Mouse (Mus musculus): ENCODE measurements around the gene Cyp1a1. TPM values are rescaled to one million over a fixed set of nuclear protein-coding genes. Genes with fewer than 3 reads are reported as not detected.
A peak's percentile ranks its signal among the peaks of the same experiment; 100 is the strongest.

Cyp1a1 gene
- under 1 TPM; 0.15 to 0.39 TPM for total RNA-seq (2021)
- long read RNA-seq, experiment 1 = 0 reads
- long read RNA-seq, experiment 2 = 0 reads

DNA sequence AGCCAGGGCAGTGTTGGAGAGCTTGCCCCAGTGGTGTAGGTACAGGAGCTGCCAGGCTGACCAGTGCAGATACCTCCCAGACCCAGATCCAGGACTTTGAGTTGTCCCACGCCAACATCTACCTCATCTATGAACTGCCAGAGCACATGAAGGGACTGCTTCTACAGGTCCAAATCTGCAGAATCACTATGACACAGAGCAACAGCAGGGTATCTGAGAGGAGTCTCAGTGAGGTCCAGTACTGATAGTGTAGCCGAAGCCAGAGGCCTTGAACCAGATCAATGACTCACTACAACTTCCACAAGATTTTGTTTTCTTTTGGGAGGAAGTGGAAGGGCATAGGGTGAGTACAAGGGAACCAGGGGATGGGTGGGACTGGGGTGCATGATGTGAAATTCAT is at the start of gene Cyp1a1:
TSS of gene Cyp1a1 (plus strand) at position 178 of the 400 bp plus-strand sequence.
- DNase-seq = no peak

- peak; percentile 50 to 68 for DNase-seq
Measured at GRCm38 (mm10) chr9:57638651-57639459, 48.9 kb upstream of the Cyp1a1 start.

- no peak for DNase-seq
Measured at GRCm38 (mm10) chr9:57639661-57640328, 47.9 kb upstream of the Cyp1a1 start.

DNA sequence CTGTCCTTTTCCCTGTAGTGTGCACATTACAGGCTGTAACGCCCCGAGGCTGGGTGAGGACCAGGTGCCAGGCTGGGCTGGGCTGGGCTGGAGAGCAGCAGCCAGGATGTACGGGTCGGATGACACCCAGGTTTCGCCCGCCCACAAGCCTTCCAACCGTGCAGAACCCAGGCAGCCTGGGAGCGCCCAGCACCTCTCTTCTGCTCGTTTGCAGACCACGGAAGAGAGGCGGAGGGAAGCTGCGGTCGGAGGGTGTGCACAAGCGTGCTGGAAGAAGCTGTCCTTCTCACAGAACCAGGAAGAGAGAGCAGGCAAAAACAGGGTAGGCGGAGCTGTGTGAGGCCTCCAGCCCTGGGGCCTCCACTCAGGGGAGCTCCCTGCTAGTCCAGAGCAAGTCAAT is 47.3 kb upstream of the Cyp1a1 start:
- peak; percentile 75 to 91 for DNase-seq

GRCm38 (mm10) chr9:57641022-57641421 is 46.7 kb upstream of the Cyp1a1 start:
- no peak for DNase-seq

DNA sequence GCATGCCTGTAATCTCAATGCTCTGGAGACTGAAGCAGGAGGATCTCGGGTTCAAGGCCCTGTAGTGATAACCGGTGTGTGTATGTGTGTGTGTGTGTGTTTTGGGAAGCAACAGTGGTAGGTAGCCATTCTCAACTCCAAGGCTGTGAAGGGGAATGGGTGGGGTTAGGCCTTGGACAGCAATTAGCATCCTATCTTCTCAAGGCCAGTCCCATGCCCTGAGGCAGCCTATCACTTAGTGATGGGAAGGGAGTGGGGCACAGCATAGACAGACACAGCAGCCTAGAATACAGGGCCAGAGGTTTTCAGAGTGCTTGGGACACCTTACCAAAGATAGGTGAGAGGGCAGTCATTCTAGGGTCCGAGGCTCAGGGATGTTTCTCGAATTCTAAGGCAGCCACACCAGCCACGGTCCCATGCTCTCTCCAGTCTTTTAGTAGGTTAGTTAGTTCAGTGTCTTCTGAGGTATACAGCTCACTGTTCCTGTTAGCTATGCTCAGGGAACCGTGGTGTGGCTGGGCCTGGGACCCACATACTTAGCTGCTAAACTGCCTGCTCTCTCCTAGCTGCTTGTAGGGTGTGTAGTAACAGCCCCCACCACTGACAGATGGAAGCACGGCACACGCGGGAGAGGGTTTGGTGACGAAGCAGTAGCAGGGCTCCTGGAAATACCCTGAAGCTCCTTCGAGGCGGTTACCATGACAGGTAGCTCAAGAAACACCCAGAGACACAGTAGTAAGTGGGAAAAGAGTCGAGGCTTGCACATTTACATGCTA is 45.8 kb upstream of the Cyp1a1 start:
- DNase-seq = no peak

DNA sequence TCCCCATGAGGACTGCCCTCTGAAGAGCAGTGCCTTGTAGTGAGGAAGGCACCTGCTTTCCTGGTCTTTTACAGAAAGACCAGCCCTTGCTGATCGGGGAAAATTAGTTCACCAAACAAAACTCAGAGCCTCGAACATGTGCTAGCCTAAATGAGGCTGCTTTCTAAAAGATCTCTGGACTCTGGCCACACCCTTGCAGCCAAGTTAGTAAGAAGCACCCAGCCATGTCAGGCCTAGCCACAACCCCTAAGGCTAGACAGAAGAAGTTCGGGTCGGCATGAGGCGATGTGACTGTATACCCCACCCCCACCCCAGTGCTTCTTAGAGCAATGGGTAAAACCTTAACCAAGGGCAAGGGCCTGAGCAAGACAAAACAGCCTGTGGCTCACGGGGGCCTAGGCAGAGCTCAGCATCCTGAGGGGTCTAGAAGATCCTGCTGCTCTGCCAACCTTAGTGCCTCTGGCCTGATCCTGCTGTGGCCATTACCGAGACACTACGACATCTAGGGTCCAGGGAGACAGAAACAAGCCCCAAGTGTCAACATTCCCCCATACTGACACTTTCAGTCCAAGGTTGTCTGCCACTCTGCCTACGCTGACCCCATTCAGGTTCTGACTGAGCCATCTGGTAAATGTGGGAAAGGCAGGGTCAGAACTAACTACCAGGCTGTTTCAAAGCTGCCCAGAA is 44.4 kb upstream of the Cyp1a1 start:
- no peak for DNase-seq

- peak in 1 of 2 experiments; percentile 40 for DNase-seq
Measured at GRCm38 (mm10) chr9:57643856-57644180, 43.9 kb upstream of the Cyp1a1 start.

GRCm38 (mm10) chr9:57644442-57644943 is 43.2 kb upstream of the Cyp1a1 start:
- peak in 1 of 2 experiments; percentile 43 for DNase-seq

- peak; percentile 94 to 95 for DNase-seq
Measured at GRCm38 (mm10) chr9:57644944-57645893, 42.5 kb upstream of the Cyp1a1 start.

GRCm38 (mm10) chr9:57646551-57647103 is 41.1 kb upstream of the Cyp1a1 start:
- DNase-seq = peak; percentile 32 to 63

DNA sequence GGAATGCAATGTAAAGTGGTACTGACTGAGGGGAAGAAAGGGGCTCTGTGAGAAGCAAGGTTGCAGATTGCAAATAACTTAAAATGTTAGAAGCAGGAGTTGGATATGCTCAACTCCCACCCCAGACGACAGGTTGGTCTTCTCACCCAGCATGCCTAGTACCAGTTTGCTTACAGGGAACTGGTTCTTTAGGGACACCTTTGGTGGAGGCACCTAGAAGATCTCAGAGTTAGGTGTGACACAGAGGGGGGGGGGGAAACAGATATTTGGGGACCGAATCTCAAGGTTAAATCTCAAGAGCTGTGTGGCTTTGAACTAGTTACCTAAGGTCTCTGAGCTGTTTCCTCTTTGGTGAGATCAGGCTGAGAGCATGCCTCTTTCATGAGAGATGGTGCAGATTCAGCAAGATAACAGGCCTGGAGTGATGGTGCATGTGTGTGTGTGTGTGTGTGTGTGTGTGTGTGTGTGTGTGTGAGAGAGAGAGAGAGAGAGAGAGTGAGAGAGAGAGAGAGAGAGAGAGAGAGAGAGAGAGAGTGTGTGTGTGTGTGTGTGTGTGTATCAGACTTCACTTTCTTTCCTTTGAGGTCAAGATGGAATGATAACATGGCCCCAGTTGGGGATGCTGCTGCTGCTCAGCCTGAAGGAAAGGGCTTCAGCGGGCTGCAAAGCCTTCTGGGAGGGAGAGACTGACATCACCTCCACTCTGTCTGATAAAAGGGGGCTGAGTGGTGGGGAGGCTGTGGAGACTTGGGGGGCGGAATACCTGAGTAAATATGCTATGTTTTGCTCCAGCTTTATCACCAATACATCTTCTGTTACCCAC is 40.2 kb upstream of the Cyp1a1 start:
- no peak for DNase-seq

DNA sequence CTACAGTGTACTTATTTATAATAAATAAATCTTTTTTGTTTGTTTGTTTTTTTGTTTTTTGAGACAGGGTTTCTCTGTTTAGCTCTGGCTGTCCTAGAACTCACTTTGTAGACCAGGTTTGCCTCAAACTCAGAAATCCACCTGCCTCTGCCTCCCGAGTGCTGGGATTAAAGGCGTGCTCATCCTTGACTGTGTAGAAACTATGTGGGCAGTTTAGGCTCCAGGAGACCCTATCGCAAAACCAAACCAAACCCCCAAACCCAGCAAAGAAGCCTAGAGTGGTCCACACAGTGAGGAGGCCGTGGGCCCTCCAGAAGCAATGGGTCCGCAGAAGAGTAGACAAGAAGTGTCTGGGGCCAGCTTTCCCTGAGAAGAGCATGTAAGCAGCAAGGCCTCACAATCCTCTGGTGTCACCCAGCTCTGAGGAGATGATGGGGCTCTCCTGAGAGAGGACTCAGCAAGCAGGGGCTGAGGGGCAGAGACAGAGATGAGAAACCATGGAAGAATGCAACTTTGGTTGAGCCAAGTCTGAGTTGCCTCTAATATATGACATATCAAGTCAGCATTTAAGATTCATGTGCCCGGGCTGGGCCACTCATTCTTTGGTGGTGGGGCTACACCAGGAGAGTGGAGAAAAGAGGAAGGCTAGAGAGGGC is 37.5 kb upstream of the Cyp1a1 start:
- no peak for DNase-seq

DNA sequence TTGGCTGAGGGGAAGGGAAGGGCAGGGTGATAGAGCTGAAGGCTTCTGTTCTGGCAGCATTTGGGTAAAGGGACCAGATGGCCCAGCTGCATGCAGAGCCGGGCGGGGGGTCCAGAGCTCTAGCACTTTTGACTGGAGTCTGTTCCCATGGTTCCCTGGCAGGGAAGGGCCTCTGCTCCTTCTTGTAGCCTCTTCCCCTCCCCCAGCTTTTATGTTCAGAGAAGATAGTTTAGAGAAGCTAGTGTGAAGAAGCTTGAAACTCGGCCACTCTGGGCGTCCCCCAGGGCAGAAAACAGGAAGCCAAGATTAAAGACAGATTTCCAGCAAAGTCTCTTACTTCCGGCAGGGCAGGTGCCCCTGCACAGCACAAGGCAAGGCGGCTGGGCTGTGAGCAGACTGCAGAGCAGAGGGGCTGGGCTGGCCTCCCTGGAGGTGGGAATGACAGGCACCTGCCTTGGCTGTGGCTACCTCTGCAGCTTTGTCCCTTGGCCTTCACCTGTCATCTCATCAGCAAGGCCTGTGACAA is 36.9 kb upstream of the Cyp1a1 start:
- peak in 1 of 2 experiments; percentile 65 for DNase-seq

DNA sequence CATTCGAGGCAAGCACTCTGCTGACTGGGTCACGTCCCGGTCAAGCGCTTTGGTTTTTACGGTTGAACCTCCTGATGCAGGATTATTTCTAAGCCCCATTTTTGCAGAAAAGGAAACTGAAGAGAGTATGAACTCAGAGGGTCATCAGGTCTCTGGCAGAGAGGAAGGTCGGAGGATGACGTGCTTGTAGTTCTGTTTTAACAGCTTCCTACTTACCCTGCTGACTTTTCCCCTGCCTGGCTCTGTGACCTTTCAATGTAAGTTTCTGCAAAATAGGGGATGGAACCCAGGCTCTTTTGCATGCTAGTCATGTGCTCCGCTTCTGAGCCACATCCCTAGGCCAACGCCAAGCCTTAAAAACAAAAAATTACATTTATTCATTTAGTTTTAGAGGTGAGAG is 35.4 kb upstream of the Cyp1a1 start:
- DNase-seq = peak in 1 of 2 experiments; percentile 39

DNA sequence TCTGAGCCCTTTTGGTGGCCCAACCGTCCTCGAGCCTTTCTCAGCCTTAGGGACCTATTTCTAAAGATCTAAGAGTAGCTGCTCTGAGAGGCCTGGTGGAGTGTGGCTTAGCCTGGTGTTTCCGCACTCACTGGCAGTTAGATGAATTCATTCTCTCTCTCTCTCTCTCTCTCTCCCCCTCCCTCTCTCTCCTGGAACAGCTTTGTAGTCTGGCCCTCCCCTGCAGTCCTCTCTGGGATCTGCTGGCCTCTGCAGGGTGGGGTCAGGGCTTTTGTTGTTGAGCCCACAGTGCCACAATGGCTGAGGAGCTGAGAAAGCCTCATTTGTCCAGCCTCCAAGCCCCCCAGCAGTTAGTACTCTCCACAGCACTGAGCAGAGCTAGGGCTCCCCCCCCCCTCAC is 34.9 kb upstream of the Cyp1a1 start:
- DNase-seq = no peak

DNA sequence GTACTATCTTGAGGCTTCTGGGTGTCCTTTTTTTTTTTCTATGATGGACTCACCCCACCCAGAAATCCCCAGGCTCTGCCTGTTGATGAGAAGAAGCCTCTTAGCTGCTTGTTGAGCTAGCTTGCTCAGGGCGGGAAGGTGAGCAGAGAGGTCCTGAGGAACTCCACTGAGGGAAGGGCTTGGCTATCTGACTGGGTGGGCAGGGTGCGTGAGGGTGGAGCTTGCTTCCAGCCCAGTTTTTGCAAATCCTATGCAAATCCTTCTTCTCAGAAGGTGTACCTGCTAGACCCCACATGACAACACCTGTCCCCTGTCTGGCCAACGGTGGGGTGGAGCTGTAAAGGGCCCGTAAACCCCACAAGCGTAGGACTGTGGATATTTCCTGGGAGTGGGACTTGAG is 34.4 kb upstream of the Cyp1a1 start, which contains the start of gene Csk:
TSS of gene Csk (minus strand) at position 349 of the 400 bp plus-strand sequence.
- no peak for DNase-seq

DNA sequence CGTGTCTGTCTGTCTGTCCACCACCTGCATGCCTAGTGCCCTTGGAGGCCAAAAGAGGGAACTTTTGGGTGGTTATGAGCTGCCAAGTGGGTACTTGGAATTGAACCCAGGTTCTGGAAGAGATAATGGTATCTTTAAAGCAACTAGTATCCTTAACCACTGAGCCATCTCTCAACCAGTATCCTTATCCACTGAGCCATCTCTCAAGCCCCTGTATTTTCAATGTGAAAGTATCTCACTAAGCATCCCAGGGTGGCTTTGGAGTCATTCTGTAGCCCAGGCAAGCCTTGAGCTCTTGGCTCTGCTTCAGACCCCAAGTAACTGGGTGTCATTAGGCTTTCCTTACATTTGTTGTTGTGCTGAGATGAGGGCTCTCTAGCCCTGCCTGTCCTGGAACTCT is 32.8 kb upstream of the Cyp1a1 start:
- no peak for DNase-seq

- DNase-seq = peak; percentile 92 to 98
Measured at GRCm38 (mm10) chr9:57655749-57656148, 32.0 kb upstream of the Cyp1a1 start.
